Mouse (Mus musculus): Measurements from ENCODE around the gene Arhgef25. TPM values are rescaled to one million over a fixed set of nuclear protein-coding genes. Genes with fewer than 3 reads are reported as not detected.

The Arhgef25 gene
- polyA plus RNA-seq, 1 experiment from 2014 or later: 8.2 TPM

DNA sequence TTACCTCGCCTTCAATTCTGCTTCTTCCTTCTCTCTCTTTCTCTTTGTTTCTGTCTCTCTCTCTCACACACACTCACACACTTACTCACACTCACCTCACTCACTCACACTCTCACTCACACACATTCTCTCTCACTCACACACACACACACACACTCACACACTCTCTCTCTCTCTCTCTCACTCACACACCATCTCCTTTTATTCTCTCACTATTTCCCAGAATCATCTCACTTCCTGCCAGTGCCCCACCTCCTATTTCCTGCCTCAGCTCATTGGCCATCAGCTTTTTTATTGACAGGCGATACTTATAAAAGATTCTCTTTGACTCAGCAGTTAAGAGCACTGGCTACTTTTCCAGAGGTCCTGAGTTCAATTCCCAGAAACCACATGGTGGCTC lies 28.5 kb upstream of the Arhgef25 start:
- Histone ChIP-seq H3K4me2 (no peak overlapping the region), H3K4me3 (replicated peaks) (no peak overlapping the region), H3K9ac (no peak overlapping the region), H3K9me3 (replicated peaks) (no peaks in the 10 kb centered on the region), H3K4me1 (replicated peaks) (peaks cover 26% of the 10 kb centered on the region), H3K27me3 (no peaks in the 10 kb centered on the region), H3K36me3 (no peaks in the 10 kb centered on the region), H3K27ac (no peak overlapping the region)
- no peak for DNase-seq
- ATAC-seq (ENCODE audit: low read depth): no peak
- 70% methylated on average over 2 of the region's 2 CpGs for WGBS (ENCODE audit: insufficient replicate concordance)

DNA sequence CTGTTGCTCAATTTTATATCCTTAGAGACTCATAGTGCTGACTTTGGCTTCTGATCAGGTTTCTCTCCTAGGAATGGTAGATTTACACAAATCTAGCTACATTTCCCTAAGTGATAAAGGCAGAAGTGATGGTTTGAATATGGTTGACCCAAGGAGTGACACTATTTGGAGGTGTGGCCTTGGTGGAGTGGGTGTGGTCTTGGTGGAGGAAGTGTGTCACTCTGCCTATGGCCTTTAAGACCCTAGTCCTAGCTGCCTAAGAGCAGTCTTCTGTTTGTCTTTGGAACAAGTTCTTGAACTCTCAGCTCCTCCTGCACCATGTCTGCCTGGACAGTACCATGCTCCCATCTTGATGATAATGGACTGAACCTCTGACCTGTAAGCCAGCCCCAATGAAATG lies 27.3 kb upstream of the Arhgef25 start:
- no peak overlapping the region for H3K9ac ChIP-seq

DNA sequence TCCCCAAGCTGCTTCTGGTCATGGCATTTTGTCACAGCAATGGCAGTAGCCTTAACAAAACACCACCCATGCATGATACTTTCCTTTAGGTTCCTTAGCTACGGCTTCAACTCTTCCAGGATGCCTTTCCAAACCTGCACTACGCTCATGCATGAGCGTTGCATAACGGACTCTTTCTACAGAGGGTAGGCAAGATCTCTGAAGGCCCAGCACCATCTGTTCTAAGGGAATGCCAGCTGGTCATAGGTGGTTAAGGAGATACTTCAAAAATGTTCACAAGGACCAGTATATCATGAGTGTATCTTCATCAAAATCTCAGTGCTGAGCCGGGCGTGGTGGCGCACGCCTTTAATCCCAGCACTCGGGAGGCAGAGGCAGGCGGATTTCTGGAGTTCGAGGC lies 26.6 kb upstream of the Arhgef25 start:
- 88% methylated on average over 11 of the region's 11 CpGs for WGBS (ENCODE audit: insufficient replicate concordance)
- no peak overlapping the region for H3K4me3 ChIP-seq (replicated peaks)
- DNase-seq (no peak), ATAC-seq (ENCODE audit: low read depth) (no peak)
- H3K27me3 ChIP-seq: no peaks in the 10 kb centered on the region
- H3K9me3 ChIP-seq (replicated peaks): no peaks in the 10 kb centered on the region
- no peak overlapping the region for H3K4me2 ChIP-seq
- peaks cover 36% of the 10 kb centered on the region for H3K4me1 ChIP-seq (replicated peaks)
- H3K9ac ChIP-seq: no peak overlapping the region
- no peaks in the 10 kb centered on the region for H3K36me3 ChIP-seq
- no peak overlapping the region for H3K27ac ChIP-seq

More for the DNA sequence above, 27.3 kb upstream of the Arhgef25 start:
- Histone ChIP-seq H3K4me2 (no peak overlapping the region), H3K4me3 (replicated peaks) (no peak overlapping the region), H3K9me3 (replicated peaks) (no peaks in the 10 kb centered on the region), H3K27ac (no peak overlapping the region), H3K4me1 (replicated peaks) (peaks cover 33% of the 10 kb centered on the region), H3K27me3 (no peaks in the 10 kb centered on the region), H3K36me3 (no peaks in the 10 kb centered on the region)
- DNase-seq: no peak
- no peak for ATAC-seq (ENCODE audit: low read depth)

- Histone ChIP-seq H3K9ac (no peak overlapping the region), H3K4me1 (replicated peaks) (peaks cover 51% of the 10 kb centered on the region), H3K36me3 (no peaks in the 10 kb centered on the region), H3K27me3 (no peaks in the 10 kb centered on the region), H3K9me3 (replicated peaks) (no peaks in the 10 kb centered on the region), H3K4me2 (no peak overlapping the region), H3K4me3 (replicated peaks) (no peak overlapping the region), H3K27ac (peak overlapping the region; percentile 7; the same call in 1 of the 2 replicates)
- DNase-seq: no peak
- no peak for ATAC-seq (ENCODE audit: low read depth)
- WGBS (ENCODE audit: insufficient replicate concordance): 18% methylated on average over 1 of the region's 1 CpGs
Measured at GRCm38 (mm10) chr10:127214422-127214803, 24.5 kb upstream of the Arhgef25 start.

DNA sequence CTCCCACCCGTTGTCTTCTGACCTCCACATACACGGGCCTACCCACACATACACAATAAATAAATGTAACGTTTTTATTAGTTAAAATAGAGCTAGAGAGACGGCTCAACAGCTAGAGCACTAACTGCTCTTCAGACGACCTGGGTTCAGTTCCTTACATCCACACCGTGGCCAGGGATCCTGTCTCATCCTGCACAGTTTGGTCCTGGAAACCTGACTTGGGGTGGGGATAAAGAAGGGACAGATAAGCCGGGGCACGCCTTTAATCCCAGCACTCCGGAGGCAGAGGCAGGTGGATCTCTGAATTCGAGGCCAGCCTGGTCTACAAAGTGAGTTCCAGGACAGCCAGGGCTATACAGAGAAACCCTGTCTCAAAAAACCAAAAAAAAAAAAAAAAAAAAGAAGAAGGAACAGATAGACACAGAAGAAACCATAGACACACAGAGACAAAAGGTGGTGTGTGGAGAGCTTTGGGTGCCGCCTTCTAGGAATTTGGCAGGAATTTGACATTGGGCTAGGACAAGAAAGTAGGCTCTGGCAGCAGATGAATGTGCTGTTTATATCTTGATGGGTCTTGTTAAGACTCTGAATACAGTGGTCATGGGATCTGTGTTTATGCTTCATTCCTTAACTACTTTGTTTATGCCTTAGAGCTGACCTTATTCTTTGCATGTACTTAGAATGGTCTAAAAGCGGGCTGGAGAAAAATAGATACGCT lies 24.0 kb upstream of the Arhgef25 start:
- Histone ChIP-seq H3K9ac (no peak overlapping the region), H3K4me2 (no peak overlapping the region), H3K4me1 (replicated peaks) (peaks cover 56% of the 10 kb centered on the region), H3K36me3 (peaks cover 5% of the 10 kb centered on the region), H3K9me3 (replicated peaks) (no peaks in the 10 kb centered on the region), H3K27ac (peak overlapping the region; percentile 7; the same call in 1 of the 2 replicates), H3K4me3 (replicated peaks) (no peak overlapping the region), H3K27me3 (no peaks in the 10 kb centered on the region)
- no peak for DNase-seq
- no peak for ATAC-seq (ENCODE audit: low read depth)
- WGBS (ENCODE audit: insufficient replicate concordance): 74% methylated on average over 13 of the region's 13 CpGs

GRCm38 (mm10) chr10:127213272-127213671 lies 23.4 kb upstream of the Arhgef25 start:
- H3K27ac ChIP-seq: peak overlapping the region; percentile 61; the same call in 1 of the 2 replicates
- H3K4me2 ChIP-seq: no peak overlapping the region
- no peaks in the 10 kb centered on the region for H3K9me3 ChIP-seq (replicated peaks)
- H3K9ac ChIP-seq: no peak overlapping the region
- DNase-seq (no peak), ATAC-seq (ENCODE audit: low read depth) (no peak)
- 89% methylated on average over 8 of the region's 8 CpGs for WGBS (ENCODE audit: insufficient replicate concordance)
- H3K4me3 ChIP-seq (replicated peaks): no peak overlapping the region
- no peaks in the 10 kb centered on the region for H3K27me3 ChIP-seq
- peaks cover 62% of the 10 kb centered on the region for H3K4me1 ChIP-seq (replicated peaks)
- H3K36me3 ChIP-seq: peaks cover 11% of the 10 kb centered on the region

DNA sequence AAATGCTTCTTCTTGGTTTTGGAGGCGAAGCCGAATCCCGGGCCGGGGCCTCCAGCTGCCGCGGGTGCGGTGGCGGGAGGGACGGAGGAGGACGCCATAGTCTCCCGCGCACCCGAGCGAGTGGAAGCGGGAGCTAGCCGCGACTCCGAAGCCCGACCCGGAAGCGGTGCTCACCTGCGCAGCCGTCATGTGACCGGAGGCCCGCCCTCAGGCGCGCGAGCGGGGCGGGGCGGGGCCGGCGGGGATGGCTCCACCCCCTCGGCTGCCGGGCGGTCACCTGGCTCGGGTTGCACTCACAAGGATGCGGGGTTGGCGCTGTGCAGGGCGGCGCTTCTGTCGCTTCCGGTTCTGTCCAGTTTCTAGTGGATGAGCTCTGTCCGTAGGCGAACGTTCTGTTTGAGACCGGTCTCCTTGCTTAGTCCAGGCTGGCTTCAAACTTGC lies 21.6 kb upstream of the Arhgef25 start, which contains the start of gene Pip4k2c:
Gene Pip4k2c (minus strand): TSS at position 172 of the 441 bp plus-strand sequence.
- peak within 1 kb of the TSS; percentile 100 for H3K27ac ChIP-seq
- H3K36me3 ChIP-seq: peaks cover 29% of the 10 kb centered on the region
- H3K9me3 ChIP-seq (replicated peaks): no peaks in the 10 kb centered on the region
- under 1% methylated on average over 47 of the region's 47 CpGs for WGBS (ENCODE audit: insufficient replicate concordance)
- H3K9ac ChIP-seq: peak within 1 kb of the TSS; percentile 93
- H3K4me3 ChIP-seq (replicated peaks): peak within 1 kb of the TSS; percentile 89
- DNase-seq (peak; percentile 95), ATAC-seq (ENCODE audit: low read depth) (peak; percentile 92)
- H3K4me2 ChIP-seq: peak within 1 kb of the TSS; percentile 95
- H3K4me1 ChIP-seq (replicated peaks): peaks cover 67% of the 10 kb centered on the region
- no peaks in the 10 kb centered on the region for H3K27me3 ChIP-seq

DNA sequence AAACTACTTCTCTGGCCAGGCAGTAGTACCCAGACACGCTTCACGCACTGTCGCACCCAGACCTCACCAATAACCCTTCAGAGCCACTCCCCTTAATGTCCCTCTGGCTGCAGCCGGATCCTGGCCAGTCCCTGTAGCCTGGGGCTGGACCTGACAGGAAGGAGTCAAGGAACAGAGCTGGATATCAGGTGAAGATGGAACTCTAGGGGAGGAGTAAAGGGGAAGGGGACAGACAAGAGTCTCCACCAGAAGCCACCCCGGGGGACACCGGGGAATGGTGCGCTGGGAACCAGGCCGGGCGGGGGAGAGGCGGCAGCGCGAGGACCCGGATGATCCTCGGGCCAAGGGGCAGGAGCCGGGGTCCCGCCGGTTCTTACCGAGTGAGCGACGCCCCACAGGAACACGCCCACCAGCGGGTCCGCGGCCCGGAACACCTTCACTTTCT lies 21.1 kb upstream of the Arhgef25 start:
- H3K9me3 ChIP-seq (replicated peaks): no peaks in the 10 kb centered on the region
- H3K4me3 ChIP-seq (replicated peaks): peak overlapping the region; percentile 89
- H3K9ac ChIP-seq: peak overlapping the region; percentile 93
- DNase-seq (no peak), ATAC-seq (ENCODE audit: low read depth) (peak; percentile 66)
- peak overlapping the region; percentile 95 for H3K4me2 ChIP-seq
- H3K27ac ChIP-seq: peak overlapping the region; percentile 100
- H3K27me3 ChIP-seq: no peaks in the 10 kb centered on the region
- peaks cover 33% of the 10 kb centered on the region for H3K36me3 ChIP-seq
- H3K4me1 ChIP-seq (replicated peaks): peaks cover 72% of the 10 kb centered on the region
- WGBS (ENCODE audit: insufficient replicate concordance): under 1% methylated on average over 25 of the region's 25 CpGs

DNA sequence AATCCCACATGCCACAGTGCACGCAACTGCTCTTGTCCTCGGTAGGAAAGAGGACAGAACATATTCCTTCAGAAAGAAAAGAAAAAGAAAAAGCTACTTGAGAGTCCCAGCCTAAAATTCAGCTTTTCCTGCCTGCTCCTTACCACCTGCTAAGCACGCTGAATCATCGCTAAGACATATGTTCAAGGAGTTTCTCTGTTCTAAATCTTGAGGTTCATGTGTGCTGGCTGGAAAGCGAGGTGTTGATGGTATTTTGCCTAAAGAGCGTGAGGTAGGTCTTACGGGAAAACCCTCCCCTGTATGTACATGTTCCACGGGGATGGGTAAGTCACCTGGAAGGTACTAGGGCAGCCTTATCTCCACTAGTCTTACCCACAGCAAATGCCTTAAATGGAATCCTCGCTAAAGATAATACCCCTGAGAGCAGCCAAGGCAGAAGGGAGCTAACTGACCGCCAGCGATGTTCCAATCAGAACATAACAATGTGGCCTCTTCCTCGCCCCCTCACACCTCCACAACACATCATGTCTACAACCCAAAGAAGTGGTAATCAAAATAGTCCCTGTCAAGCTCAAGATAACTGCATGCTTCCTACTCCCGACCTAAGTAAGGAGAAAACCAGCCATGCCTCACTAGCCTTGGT lies 20.2 kb upstream of the Arhgef25 start:
- no peak for ATAC-seq (ENCODE audit: low read depth)
- Histone ChIP-seq H3K4me1 (replicated peaks) (peaks cover 77% of the 10 kb centered on the region), H3K9me3 (replicated peaks) (no peaks in the 10 kb centered on the region), H3K9ac (peak overlapping the region; percentile 93), H3K27me3 (no peaks in the 10 kb centered on the region), H3K4me3 (replicated peaks) (peak overlapping the region; percentile 89), H3K27ac (peak overlapping the region; percentile 100), H3K36me3 (peaks cover 40% of the 10 kb centered on the region), H3K4me2 (peak overlapping the region; percentile 95)
- 42% methylated on average over 13 of the region's 13 CpGs for WGBS (ENCODE audit: insufficient replicate concordance)
- DNase-seq: no peak

DNA sequence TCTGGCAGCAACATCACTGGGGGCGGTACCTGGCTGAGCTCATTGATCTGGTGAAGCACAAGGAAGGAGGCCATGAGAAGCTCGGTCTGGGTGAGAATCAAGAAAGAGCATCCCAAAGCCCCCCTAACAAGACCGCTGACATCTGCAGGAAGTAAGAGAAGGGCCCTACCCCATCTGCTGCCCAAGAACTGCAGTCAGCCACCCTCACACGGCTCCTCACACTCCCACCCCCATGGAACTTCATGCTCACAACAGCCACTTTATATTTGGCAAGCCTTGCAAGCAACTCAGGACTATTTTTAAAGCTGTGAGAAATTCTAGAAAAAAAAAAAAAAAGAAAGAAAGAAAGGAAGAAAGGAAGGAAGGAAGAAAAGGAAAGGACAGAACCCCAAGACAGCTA lies 19.0 kb upstream of the Arhgef25 start:
- Histone ChIP-seq H3K27ac (peak overlapping the region; percentile 100), H3K4me3 (replicated peaks) (peak overlapping the region; percentile 89), H3K4me1 (replicated peaks) (peaks cover 77% of the 10 kb centered on the region), H3K9me3 (replicated peaks) (no peaks in the 10 kb centered on the region), H3K27me3 (no peaks in the 10 kb centered on the region), H3K9ac (peak overlapping the region; percentile 93), H3K4me2 (peak overlapping the region; percentile 95), H3K36me3 (peaks cover 51% of the 10 kb centered on the region)
- ATAC-seq (ENCODE audit: low read depth): no peak
- WGBS (ENCODE audit: insufficient replicate concordance): 74% methylated on average over 4 of the region's 4 CpGs
- DNase-seq: no peak

DNA sequence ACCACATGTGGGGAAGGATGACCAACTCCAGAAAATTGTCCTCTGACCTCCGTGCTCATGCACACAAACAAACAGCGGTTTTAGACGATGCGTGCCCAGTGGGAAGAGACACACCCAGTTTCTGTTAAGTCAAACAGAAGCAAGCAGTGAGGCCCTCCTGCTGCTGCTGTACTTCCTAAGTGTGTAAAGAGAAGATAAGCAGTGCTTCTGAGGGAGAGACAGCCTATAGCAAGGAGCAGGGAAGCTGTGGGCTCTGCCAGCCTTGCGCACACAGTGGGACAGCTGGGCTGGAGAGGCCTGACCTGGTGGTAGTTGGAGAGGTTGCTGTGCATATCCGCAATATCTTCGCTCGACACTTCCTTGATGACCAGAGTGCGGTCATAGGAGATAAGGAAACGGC lies 15.5 kb upstream of the Arhgef25 start:
- peak; percentile 94 for ATAC-seq (ENCODE audit: low read depth)
- no peaks in the 10 kb centered on the region for H3K27me3 ChIP-seq
- peak; percentile 80 for DNase-seq
- H3K9me3 ChIP-seq (replicated peaks): no peaks in the 10 kb centered on the region
- H3K9ac ChIP-seq: peak overlapping the region; percentile 81
- peaks cover 94% of the 10 kb centered on the region for H3K4me1 ChIP-seq (replicated peaks)
- H3K4me2 ChIP-seq: peak overlapping the region; percentile 78
- 15% methylated on average over 10 of the region's 10 CpGs for WGBS (ENCODE audit: insufficient replicate concordance)
- H3K36me3 ChIP-seq: peaks cover 84% of the 10 kb centered on the region
- H3K4me3 ChIP-seq (replicated peaks): peak overlapping the region; percentile 53
- peak overlapping the region; percentile 100 for H3K27ac ChIP-seq

Data from liver, embryonic 13.5 days (tissue).